Mouse (Mus musculus): ENCODE measurements at regions not wholly inside any gene's neighbourhood (a gene's known extent, or its start where the extent isn't known, plus 50 kb on each side); places are given as distances from the start of the nearest gene placed in this dataset.

GRCm38 (mm10) chr7:60622271-60623249 is 482.5 kb upstream of the Snrpn start:
- peak; percentile 3 to 30 for DNase-seq
- intact Hi-C loops (cut with DNase I): loop anchor here (10.0 kb wide), 1 partner anchor 112 kb away; no protein-coding TSS in a partner anchor

GRCm38 (mm10) chr7:60617070-60617674 is 477.2 kb upstream of the Snrpn start:
- intact Hi-C loops (cut with DNase I): loop anchor here (10.0 kb wide), 1 partner anchor 1768 kb away; no protein-coding TSS in a partner anchor
- DNase-seq: peak in 1 of 2 experiments; percentile 3

All from heart, postnatal 10 days (tissue).